Mouse (Mus musculus) gastrocnemius, postnatal 10 days (tissue): Measurements from ENCODE around the gene Atp6v0a4. TPM values are rescaled to one million over a fixed set of nuclear protein-coding genes. Genes with fewer than 3 reads are reported as not detected.

Experiments
- DNase-seq: peaks from one replicate; pipeline ENCODE4 v3.0.0; 2021; ENCODE audit warnings: mixed read lengths
- long read RNA-seq, 2 experiments: library from polyadenylated mRNA; stranded (forward); transcript quantifications; one replicate each; pipeline ENCODE4 v2.0.0; 2021
- total RNA-seq, 2 experiments: library from RNA; stranded (reverse); gene quantifications; 2 replicates each; pipeline ENCODE4 v1.2.3; 2021

Atp6v0a4 gene
- total RNA-seq: 1 to 10 TPM; 1.8 to 2.3 TPM
- long read RNA-seq, experiment 1: 0 reads
- long read RNA-seq, experiment 2: 0 reads

DNA sequence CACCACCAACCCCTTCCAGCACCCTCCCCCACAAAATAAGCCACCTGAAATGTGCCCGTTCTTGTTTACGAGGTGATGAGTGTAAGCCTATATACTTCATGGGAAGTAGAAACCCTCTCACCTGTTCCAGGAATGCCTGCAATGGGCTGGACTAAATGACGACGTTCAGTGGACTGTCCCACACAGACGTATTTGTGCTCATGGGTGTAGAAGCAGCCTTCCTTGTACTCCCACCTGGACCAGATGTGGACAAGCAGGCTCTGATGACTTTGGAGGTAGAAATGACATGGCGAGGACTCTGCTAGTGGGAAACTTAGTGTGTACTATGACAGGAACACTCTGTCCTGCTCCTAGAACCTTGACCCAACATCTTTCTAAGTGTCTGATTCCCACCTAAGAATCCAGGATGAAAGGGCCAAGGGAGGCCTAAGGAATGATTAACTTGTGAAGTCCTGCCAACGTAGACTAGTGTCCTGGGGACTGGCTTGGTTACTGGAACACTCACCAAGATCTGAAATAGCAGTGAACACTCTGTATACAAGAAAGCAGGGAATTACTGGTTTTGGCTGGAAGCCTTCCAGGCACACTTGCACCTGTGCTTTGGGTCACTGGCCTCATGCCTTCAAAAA lies at the start of gene Atp6v0a4:
Gene Atp6v0a4 (minus strand): TSS at position 380 of the 629 bp plus-strand sequence.
- no peak for DNase-seq

DNA sequence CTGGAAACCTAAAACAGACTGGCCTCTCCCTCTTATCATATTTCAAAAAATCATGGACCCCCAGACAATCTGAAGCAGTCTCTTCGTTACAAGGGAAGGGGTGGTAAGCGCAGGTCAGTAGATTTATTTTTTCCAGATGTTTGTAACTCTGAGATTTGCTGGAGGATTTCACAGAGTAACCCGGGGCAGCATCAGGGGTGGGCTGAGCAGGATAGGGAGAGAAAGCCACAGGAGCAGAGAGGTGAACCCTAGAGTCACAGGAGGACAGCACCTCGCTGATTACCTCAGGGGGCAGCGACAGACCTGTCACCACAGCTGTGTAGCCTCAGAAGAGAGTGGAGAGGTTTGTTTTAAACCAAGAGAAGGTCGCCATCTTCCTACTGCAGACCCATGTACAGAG lies 41.0 kb upstream of the Atp6v0a4 start:
- DNase-seq: no peak

DNA sequence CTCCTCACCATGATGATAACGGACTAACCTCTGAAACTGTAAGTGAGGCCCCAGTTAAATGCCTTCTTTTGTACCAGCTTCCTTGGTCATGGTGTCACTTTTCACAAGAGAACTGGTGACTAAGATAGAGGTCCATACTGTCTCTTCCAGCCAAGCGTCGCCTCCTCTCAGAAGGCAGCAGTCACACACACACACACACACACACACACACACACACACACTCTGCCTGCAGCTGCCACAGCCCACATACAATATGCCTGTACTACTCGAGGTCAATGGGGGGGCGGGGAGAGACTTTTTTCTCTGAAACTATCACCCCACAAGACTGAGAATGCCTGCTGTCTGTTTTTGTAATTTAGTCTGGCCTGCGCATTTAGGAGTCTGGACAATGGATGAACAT lies 40.3 kb upstream of the Atp6v0a4 start:
- no peak for DNase-seq

DNA sequence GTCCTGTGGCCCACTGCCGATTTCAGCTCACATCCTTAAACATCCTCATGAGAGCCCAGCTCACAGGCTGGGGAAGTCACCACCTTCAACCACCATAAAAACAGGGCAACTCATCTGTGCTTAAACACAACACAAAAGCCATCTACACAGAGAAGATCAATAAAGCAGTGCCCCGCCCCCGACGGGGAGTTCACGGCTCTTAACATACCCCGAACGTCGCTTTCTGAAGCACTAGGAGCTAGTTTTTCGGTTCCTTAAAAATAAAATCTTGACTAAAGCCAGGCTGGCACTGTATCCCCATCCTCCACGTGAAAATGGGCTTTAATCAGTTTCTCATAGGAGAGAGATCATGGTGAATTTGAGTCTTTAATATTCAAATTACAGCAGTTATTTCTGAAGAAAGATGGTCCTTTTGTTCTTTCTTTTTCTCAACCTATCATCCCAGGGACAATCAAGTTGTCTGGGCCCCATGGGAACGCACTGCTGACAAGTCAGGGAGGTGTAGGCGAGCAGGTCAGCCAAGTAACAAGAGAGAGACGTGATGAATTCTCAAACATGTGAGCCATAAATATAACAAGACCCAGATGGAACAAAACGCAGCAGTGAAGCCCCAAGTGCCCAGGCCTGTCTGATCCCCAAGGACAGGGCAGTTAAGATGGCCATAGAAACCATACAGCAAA lies 38.6 kb upstream of the Atp6v0a4 start:
- DNase-seq: no peak

DNA sequence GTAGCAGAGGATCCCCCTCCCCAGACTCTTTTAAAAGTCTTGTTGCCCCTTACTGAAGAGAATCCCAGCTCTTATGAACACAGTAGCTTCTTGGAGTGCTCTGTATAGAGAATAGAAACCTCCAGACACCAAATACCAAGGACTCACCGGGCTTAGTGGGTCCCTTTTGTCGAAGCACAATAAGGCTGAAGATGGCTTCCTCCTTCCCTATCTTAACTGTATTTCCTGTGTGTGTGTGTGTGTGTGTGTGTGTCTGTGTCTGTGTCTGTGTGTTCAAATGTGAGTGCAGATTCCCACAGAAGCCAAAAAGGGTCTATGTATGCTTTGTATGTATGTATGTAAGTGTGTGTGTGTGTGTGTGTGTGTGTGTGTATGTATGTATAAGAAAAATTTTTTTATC lies 36.2 kb upstream of the Atp6v0a4 start:
- no peak for DNase-seq

DNA sequence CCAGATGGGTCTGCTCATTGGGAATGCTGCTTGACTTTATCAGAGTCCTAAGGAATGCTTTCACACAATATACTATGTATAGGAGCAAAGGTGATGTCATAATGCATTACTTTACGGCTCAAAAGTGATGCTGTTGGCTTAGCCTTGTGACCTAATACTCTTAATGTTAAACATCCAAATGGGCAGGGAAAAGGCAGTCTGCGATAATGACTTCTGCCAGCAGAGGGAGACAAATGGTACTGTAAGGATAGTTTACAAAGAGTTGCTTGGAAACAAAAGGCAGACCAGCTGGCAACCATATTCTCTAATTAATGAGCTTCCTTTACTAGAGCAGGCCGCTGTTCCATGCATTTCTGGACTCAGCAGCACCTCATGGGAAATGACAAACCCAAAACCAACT lies 35.7 kb upstream of the Atp6v0a4 start:
- DNase-seq: peak; percentile 85

DNA sequence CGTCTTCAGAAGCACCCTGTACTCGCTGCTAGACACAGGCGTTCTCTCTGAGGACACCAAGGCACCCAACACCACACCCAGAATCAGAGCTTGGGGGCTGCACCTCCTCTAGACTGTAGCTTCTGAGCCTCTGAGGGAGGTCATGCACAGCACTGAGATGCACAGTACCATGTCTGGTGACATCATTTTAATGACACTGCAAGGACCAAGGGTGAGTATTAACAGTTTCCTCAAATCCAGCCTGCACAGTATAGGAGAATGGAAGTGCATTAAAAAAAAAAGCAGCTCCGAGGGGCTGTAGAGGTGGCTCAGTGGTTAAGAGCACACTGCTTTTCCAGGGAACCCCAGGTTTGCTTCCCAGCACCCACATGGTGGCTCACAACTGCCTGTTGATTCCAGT lies 35.2 kb upstream of the Atp6v0a4 start:
- no peak for DNase-seq

DNA sequence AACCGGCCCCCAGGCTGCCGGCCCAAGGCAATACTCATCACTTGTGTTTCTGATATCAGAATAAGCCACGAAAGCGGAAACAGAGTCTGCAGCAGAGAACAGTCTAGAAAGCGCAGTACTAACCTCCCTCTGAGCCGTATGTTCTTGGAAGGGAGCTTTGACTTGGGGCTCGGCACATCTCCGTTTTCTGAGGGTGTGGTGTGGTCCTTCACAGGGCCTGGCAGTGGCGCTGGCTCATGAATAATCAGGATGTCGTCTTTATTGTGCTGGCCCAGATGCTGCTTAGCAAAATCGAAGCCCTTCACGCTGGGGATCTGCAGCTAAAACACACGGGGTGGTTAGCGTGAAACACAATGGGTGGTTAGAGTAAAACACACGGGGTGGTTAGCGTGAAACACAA lies 33.5 kb upstream of the Atp6v0a4 start:
- no peak for DNase-seq

DNA sequence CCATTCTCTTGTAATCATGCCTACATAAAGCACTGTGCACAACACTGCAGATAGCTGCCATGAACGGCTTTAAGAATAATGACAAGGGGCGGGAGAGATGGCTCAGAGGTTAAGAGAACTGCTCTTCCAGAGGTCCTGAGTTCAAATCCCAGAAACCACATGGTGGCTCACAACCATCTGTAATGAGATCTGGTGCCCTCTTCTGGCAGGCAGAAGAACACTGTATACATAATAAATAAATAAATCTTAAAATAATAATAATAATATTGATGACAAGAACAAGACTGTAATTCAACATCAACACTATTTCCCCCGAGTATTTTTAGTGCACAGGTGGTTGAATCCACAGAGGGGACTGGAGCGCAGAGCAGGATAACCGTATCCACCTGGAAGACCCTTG lies 31.8 kb upstream of the Atp6v0a4 start:
- no peak for DNase-seq

DNA sequence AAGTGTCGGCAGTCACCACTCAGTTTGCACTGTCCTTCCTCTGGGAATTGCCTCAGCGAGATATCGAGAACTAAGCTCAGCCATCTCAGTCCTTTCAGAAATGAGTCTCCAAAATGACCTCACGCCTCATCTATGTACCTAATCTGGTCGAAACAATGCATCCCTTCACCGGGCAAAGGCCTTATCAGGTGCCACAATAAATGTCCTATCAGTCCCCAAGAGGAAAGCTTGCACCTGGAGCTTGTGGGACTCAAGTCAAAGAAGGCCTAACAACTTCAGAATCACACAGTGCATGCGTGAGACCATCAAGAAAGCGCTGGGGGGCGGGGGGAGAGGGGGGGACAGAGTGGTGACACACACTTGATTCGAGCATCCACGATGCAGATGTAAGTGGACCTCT lies 27.9 kb upstream of the Atp6v0a4 start:
- DNase-seq: no peak

DNA sequence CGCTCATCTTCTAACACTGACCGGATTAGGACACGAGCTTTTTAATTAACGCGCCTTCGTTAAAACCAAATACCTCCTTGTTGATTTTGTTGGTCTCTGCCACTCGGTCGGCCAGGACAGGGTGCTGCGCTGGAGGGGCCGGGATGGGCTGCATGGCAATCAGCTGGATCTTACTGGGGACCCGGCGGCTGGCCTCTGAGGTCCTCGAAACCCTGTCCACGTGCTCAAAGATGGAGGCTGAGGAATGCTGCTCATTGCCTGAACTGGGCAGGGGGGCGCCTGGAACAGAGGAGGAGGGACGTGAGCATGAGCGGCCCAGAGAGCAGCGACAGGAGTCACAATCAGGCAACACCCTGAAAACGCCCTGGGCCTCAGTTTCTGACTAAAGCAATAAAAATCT lies 25.1 kb upstream of the Atp6v0a4 start:
- DNase-seq: no peak

DNA sequence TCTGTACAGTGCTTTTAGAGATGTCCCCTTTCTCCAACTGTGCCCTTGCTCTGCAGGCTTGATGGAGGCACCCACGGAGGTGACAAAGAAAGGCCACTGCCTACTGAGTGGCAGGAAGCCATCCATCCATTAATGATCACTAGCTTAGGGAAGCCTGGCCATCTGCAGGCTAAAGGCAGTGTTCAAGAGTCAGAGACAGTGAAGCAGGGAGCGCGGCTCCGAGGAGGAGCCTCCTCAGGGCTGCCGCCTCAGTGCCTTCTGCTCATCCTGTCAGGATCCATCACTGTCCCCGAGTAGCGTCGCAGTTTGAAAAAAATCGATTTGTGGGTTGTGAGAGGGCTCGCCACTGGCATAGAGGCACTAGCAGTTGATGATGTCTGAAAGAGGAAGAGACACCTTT lies 24.2 kb upstream of the Atp6v0a4 start:
- DNase-seq: no peak

DNA sequence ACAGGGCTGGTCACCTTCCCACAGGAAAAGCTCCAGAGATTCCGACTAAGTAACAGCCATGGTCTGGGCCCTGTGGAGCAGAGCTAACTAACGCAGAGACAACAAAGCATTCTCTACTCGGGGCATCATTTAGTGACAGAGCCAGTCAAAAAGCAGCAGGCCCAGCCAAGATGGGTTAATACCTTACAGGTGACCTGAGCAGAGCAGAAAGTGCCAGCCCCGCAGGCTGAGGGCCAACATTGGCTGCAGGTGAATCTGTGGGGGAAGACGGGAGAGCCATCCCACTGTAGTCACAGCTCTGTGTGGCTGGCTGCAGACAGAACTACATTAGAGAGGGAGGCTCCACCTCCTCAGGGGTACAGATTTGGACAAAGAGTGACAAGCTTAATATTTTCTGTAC lies 22.9 kb upstream of the Atp6v0a4 start:
- no peak for DNase-seq

DNA sequence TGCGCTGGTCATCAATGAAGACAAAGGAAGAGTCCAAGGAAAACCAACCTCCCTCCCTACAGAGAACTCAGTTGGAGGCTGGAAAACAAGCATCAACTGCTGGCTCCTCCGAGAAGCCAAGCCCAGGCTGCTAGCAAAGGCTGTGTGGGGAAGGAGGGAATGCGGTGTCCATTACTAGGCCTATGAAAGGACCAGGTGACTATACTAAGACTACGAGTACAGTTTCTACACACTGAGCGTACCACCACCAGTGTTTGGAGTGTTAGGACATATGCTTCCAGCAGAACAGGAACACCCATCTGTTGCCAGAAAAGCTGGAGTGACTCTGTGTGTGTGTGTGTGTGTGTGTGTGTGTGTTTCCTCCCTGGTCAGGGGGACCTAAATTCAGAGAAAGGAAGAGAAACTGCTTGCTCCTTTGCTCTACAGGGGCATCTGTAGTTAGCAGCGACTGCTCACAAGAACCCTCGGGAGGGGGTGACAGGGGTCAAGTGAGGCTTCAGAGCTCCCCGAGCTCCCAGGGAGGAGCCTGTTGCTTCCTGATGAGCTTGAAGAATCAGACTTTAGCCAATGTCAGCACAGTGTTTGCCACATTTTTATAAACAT lies 21.2 kb upstream of the Atp6v0a4 start:
- no peak for DNase-seq

DNA sequence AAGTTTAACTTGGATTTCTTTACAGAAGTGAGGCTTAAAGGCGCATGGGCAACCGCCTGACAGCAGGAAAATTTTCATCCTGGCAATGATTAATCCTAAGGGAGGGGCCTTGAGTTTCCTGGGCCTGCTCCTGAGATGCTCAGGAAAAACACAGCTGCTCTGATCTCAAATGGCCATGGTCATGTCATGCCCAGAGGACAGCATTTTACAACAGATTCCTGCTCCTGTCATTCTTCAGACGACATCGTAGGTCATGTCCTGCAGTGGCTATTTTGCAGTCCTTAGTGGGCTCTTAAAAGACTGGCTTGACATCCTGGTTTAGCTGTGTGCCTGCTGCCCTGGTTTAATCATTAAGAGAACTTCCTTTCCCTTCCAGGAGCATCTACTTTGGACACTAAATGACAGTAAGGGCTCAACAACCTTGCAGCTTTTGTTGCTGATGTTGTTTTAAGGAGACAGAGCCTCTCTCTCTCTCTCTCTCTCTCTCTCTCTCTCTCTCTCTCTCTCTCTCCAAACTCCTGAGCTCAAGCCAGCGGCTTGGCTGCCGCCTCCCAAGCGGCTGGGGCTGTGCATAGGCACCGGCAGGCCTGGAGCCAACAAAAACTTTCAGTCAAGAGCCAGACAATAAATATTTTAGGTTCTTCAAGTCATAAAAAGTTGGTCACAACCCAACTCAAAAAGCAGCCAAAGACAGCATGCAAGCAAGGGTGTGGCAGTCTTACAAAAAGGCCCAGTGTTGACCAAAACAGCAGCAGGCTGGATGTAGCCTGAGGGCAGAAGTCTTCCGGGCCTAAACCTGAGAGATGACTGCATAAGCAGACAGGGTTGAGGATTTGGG lies 20.0 kb upstream of the Atp6v0a4 start:
- DNase-seq: peak; percentile 61

DNA sequence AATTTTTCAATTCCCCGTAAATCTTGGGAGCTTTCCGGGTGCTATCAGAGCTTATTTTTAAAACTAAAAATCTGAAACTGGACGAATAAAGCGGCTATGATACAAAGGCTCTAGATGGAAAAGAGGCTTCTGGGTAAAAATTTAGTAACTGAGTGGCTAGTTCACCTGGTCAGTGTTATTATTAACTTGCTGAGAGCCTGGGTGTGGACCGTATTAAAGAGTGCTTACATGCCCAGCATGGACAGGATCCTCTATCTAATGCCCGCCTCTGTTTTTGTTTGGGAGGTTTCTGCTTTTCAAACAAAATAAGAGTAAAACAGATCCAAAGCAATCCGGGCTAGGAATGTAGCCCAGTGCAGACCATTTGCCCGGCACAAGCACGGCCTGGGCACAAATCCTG lies 16.0 kb upstream of the Atp6v0a4 start:
- DNase-seq: no peak

DNA sequence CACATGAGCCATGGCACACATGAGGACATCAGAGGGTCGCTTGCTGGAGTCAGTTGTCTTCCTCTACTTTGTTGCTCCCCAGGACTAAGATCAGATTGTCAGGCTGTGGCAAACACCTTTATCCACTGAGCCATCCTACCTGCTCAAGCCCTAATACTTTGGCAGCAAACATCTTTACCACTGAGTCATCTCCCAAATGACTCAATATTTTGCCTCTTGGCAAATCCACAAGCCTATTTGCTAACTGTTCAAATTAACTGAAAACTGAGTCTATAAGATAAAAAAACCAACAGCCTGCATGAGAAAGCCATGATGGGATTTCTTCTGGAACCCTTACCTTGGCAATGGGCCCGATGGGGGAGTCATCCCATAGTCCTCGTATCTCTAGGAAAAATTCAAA lies 14.7 kb upstream of the Atp6v0a4 start:
- no peak for DNase-seq

DNA sequence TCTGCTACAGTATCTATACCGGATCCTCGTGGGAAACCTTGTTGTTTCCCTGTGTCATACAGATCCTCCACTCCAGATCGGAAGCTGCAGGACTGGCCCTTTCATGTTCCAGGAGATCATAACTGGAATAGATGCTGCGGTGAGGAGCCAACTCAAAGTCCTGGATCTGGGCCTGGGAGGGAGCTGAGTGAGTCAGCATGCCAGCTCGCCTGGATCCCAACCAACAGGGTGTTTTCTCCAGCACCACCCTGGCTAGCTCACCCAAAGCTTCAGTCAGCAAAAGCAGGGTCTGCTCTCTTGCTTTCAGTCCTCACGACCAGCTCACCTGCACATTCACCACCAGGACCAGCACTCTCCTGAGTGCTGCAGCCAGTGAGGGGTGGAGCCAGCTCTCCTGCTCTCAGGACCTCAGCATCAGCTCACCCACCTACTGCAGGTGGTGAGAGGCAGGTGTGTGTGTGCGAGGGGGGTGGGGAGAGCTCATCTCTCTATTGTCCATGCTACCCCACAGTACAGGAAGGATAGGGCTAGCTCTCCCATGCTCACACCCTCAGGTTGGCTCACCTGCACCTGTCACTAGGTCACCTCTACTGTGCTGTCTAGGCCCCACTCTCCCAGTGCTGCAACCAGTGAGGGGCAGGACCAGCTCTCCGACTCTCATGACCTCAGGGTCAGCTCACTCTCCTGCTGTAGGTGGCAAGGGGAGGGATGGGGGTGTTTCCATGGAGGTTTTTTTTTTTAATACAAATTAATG lies 10.6 kb upstream of the Atp6v0a4 start:
- peak; percentile 71 for DNase-seq

DNA sequence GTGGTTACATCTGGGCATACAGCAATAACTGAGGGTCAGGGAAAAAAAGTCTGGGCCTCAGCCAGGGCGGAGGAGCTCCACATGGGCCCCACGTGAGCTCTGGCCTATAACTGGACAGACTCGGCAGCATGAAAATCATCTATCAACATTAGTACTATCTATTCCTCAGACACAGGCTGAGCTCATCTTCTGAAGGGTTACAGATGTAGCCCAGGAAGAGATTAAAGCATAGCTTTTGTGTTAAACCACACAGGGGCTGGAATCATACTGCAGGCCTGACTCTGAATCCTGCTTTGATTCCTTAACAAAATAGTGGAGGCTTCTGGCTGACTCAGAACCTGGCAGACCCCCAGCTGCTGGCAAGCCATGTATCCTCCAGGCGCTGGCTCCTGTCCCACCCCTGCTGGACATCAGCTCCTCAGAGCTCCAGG lies 7.4 kb upstream of the Atp6v0a4 start:
- peak; percentile 70 for DNase-seq

DNA sequence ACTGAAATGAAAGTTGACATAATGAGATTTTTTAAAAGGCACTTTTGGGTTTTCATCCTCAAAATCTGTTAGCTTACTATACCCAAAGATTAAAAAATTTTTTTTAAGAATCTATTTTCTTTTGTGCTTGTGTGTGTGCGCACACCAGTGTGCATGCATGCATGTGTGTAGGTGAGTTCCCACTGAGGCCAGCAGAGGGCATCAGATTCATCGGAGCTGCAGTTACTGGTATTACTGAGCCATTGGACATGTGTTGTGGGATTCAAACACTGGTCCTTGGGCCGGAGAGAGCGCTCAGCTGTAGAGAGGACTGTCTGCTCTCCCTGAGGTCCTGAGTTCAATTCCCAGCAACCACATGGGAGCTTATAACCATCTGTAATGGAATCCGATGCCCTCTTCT lies 5.5 kb upstream of the Atp6v0a4 start:
- DNase-seq: no peak

DNA sequence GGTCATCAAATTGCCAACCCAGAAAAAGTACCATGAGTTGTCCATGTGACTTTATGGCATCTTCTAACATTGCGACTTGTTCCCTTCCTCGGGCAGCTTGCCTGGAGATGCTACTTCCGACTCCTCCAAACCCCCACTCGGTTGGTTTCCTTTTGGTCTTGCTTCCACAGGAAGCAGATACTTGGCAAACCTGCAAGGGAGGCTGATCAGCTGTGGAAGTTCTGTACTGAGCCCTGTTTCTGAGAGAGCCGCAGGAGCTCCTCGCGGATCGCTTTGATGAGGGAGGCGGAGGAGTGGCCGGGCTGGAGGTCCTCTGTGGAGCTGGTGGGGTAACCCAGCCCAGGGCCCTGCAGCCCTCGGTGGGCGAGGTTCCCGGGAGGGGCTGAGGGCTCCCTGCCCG lies 3.7 kb upstream of the Atp6v0a4 start:
- DNase-seq: no peak

DNA sequence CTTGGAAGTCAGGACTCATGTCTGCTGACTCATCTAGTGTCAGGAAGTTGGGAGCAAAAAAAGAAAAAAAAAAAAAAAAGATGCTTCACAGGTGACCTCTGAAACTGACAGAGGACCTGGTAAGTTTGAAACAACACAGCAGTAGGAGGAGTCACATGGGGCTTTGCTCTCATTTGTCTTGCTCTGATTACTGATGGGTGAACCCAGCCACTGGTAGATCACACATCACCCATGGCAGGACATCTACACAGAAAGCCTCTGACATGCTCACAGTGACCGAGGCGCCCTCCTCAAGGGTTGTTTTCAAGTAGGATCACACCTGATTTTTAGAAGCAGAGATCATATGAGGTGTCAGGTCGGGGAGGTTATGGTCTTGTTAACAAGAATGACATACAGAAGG lies 1.1 kb upstream of the Atp6v0a4 start:
- no peak for DNase-seq
